Mouse (Mus musculus): ENCODE data around the gene Ttc28. TPM values are rescaled to one million over a fixed set of nuclear protein-coding genes. Genes with fewer than 3 reads are reported as not detected.

Gene Ttc28
- polyA plus RNA-seq, 1 experiment from 2014 or later = 11.7 TPM

DNA sequence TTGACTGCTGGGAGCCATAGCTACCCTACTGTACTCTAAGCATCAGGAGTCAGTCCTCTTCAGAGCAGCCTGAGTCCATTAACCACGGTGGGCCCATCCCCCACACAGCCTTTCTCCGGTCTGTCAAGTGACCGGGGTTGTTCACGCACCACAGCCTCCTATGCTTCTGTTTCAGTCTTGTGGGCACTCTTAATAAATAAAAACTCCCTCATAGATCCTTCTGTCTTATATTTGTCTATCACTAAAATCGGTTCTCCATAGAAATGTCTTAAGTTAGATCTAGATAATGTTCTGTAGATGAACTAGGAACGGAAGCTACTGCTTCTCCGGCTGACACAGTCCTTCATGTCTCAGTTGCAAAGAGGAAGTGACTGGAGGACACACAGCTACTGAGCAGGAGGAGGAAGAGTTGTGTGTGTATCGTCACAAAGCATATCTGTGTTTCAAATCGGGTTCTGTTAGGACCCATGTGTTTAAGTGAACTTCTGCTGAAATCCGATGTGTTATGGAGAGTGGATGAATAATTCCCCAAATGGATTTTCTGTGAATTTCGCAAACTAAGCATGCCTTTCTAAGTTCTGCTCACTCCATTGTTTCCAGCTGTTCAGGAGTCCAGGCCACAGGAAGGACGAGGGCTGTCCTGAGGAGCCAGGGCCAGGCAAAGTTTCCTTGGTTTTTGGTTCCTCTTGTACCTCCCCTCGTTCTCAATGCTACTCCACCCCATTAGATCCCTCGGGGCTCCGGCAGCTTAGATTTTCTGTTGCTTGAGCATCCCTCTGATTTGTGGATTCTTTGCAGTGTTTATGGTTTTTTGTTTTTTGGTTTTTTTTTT, 236.1 kb downstream of the Ttc28 start:
- Histone ChIP-seq H3K9me3 (replicated peaks; ENCODE audit: control insufficient read depth, low read length) (no peaks in the 10 kb centered on the region), H3K4me1 (ENCODE audit: control insufficient read depth, insufficient read depth, low read length) (no peaks in the 10 kb centered on the region), H3K9ac (replicated peaks; ENCODE audit: low read length) (no peak overlapping the region), H3K27ac (replicated peaks; ENCODE audit: low read depth, low read length) (no peak overlapping the region), H3K36me3 (replicated peaks; ENCODE audit: control insufficient read depth, insufficient read depth, low read depth, low read length) (no peaks in the 10 kb centered on the region), H3K27me3 (ENCODE audit: control insufficient read depth, insufficient read depth, low read length) (no peaks in the 10 kb centered on the region), H3K4me2 (ENCODE audit: low read depth, low read length) (no peak overlapping the region), H3K4me3 (ENCODE audit: low read depth, low read length) (no peak overlapping the region)
- ATAC-seq (replicated peaks; ENCODE audit: insufficient number of reproducible peaks, low FRiP score, low TSS enrichment, low read depth) (no peak), DNase-seq (ENCODE audit: low spot score) (peak; percentile 68)
- WGBS = 56% methylated on average over 15 of the region's 15 CpGs

GRCm38 (mm10) chr5:111119805-111120204, 240.2 kb downstream of the Ttc28 start:
- Histone ChIP-seq H3K9me3 (replicated peaks; ENCODE audit: control insufficient read depth, low read length) (no peaks in the 10 kb centered on the region), H3K36me3 (replicated peaks; ENCODE audit: control insufficient read depth, insufficient read depth, low read depth, low read length) (no peaks in the 10 kb centered on the region), H3K4me3 (ENCODE audit: low read depth, low read length) (no peak overlapping the region), H3K27me3 (ENCODE audit: control insufficient read depth, insufficient read depth, low read length) (no peaks in the 10 kb centered on the region), H3K9ac (replicated peaks; ENCODE audit: low read length) (no peak overlapping the region), H3K4me1 (ENCODE audit: control insufficient read depth, insufficient read depth, low read length) (no peaks in the 10 kb centered on the region; the same call in 1 of the 2 replicates), H3K27ac (replicated peaks; ENCODE audit: low read depth, low read length) (no peak overlapping the region), H3K4me2 (ENCODE audit: low read depth, low read length) (no peak overlapping the region)
- DNase-seq (ENCODE audit: low spot score) = no peak
- WGBS = 83% methylated on average over 3 of the region's 3 CpGs
- no peak for ATAC-seq (replicated peaks; ENCODE audit: insufficient number of reproducible peaks, low FRiP score, low TSS enrichment, low read depth)

GRCm38 (mm10) chr5:111120298-111120697, 240.7 kb downstream of the Ttc28 start:
- Histone ChIP-seq H3K36me3 (replicated peaks; ENCODE audit: control insufficient read depth, insufficient read depth, low read depth, low read length) (no peaks in the 10 kb centered on the region), H3K4me3 (ENCODE audit: low read depth, low read length) (no peak overlapping the region), H3K9me3 (replicated peaks; ENCODE audit: control insufficient read depth, low read length) (no peaks in the 10 kb centered on the region), H3K4me2 (ENCODE audit: low read depth, low read length) (no peak overlapping the region), H3K27me3 (ENCODE audit: control insufficient read depth, insufficient read depth, low read length) (no peaks in the 10 kb centered on the region), H3K9ac (replicated peaks; ENCODE audit: low read length) (no peak overlapping the region), H3K27ac (replicated peaks; ENCODE audit: low read depth, low read length) (no peak overlapping the region), H3K4me1 (ENCODE audit: control insufficient read depth, insufficient read depth, low read length) (no peaks in the 10 kb centered on the region; the same call in 1 of the 2 replicates)
- DNase-seq (ENCODE audit: low spot score) = no peak
- ATAC-seq (replicated peaks; ENCODE audit: insufficient number of reproducible peaks, low FRiP score, low TSS enrichment, low read depth) = no peak
- WGBS = 85% methylated on average over 7 of the region's 7 CpGs

DNA sequence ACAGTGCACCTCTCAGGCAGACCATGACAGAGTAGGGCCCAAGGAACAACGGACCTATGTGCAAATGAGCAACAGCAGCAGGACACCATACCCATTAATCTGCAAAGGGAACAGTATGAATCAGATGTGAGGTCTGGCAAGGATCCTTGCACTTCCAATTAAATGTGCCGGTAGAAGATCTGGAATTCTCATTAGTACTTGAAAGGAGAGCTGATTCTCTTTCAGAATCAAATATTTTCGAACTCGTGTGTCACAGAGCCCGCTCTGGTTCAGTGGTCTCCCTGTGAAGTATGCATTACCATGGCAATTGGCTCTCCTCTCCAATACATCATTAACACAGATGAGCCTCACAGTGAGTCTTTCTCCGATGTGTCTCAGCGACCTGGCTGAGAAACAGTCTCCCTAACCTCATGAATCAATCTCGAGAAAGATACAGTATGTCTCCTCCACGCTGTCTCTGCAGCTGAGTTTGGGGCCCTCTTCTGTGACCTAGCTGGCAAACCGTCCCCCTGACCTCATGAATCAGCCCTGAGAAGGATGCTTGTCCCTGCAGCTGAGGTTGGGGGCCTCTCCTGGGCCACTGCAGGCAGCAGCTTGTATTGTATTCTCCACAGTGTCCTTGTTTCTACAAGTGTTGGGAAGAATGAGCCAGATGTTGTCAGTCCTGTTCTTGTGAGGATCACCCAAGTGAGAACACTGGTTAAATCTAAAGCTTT, 241.3 kb downstream of the Ttc28 start:
- 70% methylated on average over 10 of the region's 10 CpGs for WGBS
- DNase-seq (ENCODE audit: low spot score) (no peak), ATAC-seq (replicated peaks; ENCODE audit: insufficient number of reproducible peaks, low FRiP score, low TSS enrichment, low read depth) (no peak)
- Histone ChIP-seq H3K9ac (replicated peaks; ENCODE audit: low read length) (no peak overlapping the region), H3K27me3 (ENCODE audit: control insufficient read depth, insufficient read depth, low read length) (no peaks in the 10 kb centered on the region), H3K4me2 (ENCODE audit: low read depth, low read length) (no peak overlapping the region), H3K36me3 (replicated peaks; ENCODE audit: control insufficient read depth, insufficient read depth, low read depth, low read length) (no peaks in the 10 kb centered on the region), H3K4me1 (ENCODE audit: control insufficient read depth, insufficient read depth, low read length) (no peaks in the 10 kb centered on the region; the same call in 1 of the 2 replicates), H3K9me3 (replicated peaks; ENCODE audit: control insufficient read depth, low read length) (no peaks in the 10 kb centered on the region), H3K4me3 (ENCODE audit: low read depth, low read length) (no peak overlapping the region), H3K27ac (replicated peaks; ENCODE audit: low read depth, low read length) (no peak overlapping the region)

- no peaks in the 10 kb centered on the region for H3K36me3 ChIP-seq (replicated peaks; ENCODE audit: control insufficient read depth, insufficient read depth, low read depth, low read length)
- DNase-seq (ENCODE audit: low spot score) (no peak), ATAC-seq (replicated peaks; ENCODE audit: insufficient number of reproducible peaks, low FRiP score, low TSS enrichment, low read depth) (no peak)
- H3K27ac ChIP-seq (replicated peaks; ENCODE audit: low read depth, low read length) = no peak overlapping the region
- H3K4me2 ChIP-seq (ENCODE audit: low read depth, low read length) = no peak overlapping the region
- H3K4me1 ChIP-seq (ENCODE audit: control insufficient read depth, insufficient read depth, low read length) = no peaks in the 10 kb centered on the region; the same call in 1 of the 2 replicates
- no peak overlapping the region for H3K4me3 ChIP-seq (ENCODE audit: low read depth, low read length)
- WGBS = 83% methylated on average over 9 of the region's 9 CpGs
- no peaks in the 10 kb centered on the region for H3K9me3 ChIP-seq (replicated peaks; ENCODE audit: control insufficient read depth, low read length)
- H3K27me3 ChIP-seq (ENCODE audit: control insufficient read depth, insufficient read depth, low read length) = no peaks in the 10 kb centered on the region
- no peak overlapping the region for H3K9ac ChIP-seq (replicated peaks; ENCODE audit: low read length)
These were observed 242.9 kb downstream of the Ttc28 start for GRCm38 (mm10) chr5:111122332-111123049.

GRCm38 (mm10) chr5:111123050-111123746, 243.6 kb downstream of the Ttc28 start:
- H3K4me2 ChIP-seq (ENCODE audit: low read depth, low read length) = no peak overlapping the region
- H3K9ac ChIP-seq (replicated peaks; ENCODE audit: low read length) = no peak overlapping the region
- ATAC-seq (replicated peaks; ENCODE audit: insufficient number of reproducible peaks, low FRiP score, low TSS enrichment, low read depth) (no peak), DNase-seq (ENCODE audit: low spot score) (peak; percentile 49)
- H3K9me3 ChIP-seq (replicated peaks; ENCODE audit: control insufficient read depth, low read length) = no peaks in the 10 kb centered on the region
- H3K4me3 ChIP-seq (ENCODE audit: low read depth, low read length) = no peak overlapping the region
- no peaks in the 10 kb centered on the region for H3K36me3 ChIP-seq (replicated peaks; ENCODE audit: control insufficient read depth, insufficient read depth, low read depth, low read length)
- H3K4me1 ChIP-seq (ENCODE audit: control insufficient read depth, insufficient read depth, low read length) = no peaks in the 10 kb centered on the region; the same call in 1 of the 2 replicates
- H3K27me3 ChIP-seq (ENCODE audit: control insufficient read depth, insufficient read depth, low read length) = no peaks in the 10 kb centered on the region
- H3K27ac ChIP-seq (replicated peaks; ENCODE audit: low read depth, low read length) = no peak overlapping the region
- WGBS = 60% methylated on average over 12 of the region's 12 CpGs

DNA sequence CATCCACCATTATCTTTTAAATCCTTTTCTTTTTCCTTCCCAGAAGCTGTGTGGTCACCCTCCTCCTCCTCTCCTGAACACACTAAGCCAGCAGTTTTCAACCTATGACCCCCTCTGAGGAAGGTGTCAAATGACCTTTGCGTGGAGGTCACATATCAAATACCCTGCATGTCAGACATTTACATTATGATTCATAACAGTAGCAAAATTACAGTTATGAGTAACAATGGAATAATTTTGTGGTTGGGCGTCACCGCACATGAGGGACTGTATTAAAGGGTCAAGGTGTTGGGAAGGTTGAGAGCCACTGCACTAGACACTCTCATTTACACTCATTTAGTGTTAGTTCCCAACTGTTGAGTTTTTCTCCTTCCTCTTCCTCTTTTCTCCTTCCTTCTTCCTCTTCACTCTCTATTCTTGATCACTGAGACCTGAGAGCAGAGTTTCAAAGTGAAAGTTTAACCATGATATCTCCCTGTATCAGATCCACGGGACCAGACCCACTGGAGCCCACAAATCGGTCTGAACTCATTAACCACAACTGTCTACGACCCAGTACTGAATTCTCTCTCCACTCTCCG, 245.1 kb downstream of the Ttc28 start:
- Histone ChIP-seq H3K4me3 (ENCODE audit: low read depth, low read length) (no peak overlapping the region), H3K4me1 (ENCODE audit: control insufficient read depth, insufficient read depth, low read length) (no peaks in the 10 kb centered on the region; the same call in 1 of the 2 replicates), H3K4me2 (ENCODE audit: low read depth, low read length) (no peak overlapping the region), H3K9me3 (replicated peaks; ENCODE audit: control insufficient read depth, low read length) (no peaks in the 10 kb centered on the region), H3K36me3 (replicated peaks; ENCODE audit: control insufficient read depth, insufficient read depth, low read depth, low read length) (no peaks in the 10 kb centered on the region), H3K9ac (replicated peaks; ENCODE audit: low read length) (no peak overlapping the region), H3K27me3 (ENCODE audit: control insufficient read depth, insufficient read depth, low read length) (no peaks in the 10 kb centered on the region), H3K27ac (replicated peaks; ENCODE audit: low read depth, low read length) (no peak overlapping the region)
- WGBS = 85% methylated on average over 7 of the region's 7 CpGs
- DNase-seq (ENCODE audit: low spot score) (no peak), ATAC-seq (replicated peaks; ENCODE audit: insufficient number of reproducible peaks, low FRiP score, low TSS enrichment, low read depth) (no peak)

Data from embryonic facial prominence, embryonic 11.5 days (tissue).